Mouse (Mus musculus) kidney, adult 11 months (tissue): ENCODE results near the gene Vdac1.

ENCODE experiments used
- DNase-seq: peaks from one replicate; pipeline ENCODE4 v3.0.0; 2022

Vdac1 gene

GRCm38 (mm10) chr11:52421053-52421778 is 60.6 kb downstream of the Vdac1 start:
- peak; percentile 40 for DNase-seq

DNA sequence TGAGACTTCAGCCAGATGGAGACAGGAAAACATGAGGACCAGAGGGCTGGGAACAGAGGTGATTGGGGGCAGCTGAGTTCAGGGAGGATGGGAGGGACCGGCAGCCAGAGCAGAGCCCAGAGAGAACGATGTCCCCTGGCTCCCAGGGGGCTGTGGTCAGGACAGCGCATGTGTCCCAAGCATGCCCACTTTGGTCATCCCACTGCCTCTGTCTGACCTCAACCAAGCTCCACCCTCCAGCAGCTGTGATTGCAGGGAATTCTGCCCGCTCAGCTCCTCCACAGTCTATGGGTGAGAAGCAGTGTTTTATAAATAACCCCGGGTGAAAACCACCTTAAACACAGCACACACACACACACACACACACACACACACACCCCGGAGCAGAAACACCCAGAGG is 68.8 kb downstream of the Vdac1 start:
- no peak for DNase-seq

GRCm38 (mm10) chr11:52431594-52431993 is 70.9 kb downstream of the Vdac1 start:
- no peak for DNase-seq

DNA sequence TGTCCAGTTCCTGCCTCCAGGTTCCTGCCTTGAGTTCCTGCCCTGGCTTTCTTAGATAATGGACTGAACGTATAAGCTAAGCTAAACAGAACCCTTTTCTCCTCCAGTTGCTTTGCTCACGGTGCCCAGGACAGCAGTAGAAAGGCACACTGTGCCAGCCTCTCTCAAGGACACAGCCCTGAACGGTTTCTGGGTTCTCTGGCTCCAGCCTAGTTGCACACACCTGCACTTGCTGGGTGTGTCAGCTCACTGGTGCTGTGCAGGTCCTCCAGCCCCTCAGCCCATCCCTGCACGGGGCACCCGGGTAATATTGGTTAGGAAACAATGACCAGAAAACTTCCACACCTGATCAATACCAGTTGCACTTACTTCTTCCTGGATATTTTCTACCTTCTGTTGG is 71.5 kb downstream of the Vdac1 start:
- DNase-seq, result no peak

DNA sequence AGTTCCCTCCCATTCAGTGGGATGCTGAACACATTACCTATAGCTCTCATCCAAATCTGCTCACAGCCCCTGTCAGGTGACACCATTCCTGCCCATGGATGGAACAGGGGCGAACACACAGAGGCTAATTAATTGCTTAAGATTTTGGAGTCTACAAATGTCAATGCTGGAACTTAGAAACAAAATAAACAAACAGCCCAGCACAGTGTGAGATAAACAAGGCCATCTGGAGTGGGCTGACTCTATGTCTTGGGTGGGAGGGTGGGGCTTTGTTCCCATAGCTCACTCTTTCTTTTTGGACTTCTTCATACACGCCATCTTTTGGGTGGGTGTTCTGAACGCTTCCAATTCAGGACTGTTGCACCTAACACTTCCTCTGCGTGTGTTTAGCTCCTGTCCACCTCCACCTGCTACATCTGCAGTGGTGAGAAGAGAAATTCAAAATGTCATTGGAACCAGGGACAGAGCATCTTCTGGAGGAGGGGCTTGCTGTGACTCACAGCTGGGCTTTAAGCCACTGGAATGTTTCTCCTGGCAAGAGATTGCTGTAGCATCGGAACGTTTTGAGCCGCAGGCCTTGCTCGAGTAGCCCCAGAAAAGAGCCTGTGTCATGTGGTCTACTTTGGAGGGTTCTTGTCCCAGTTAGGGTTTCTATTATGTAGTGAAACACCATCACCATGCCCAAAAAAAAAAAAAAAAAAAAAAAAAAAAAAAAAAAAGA is 72.6 kb downstream of the Vdac1 start:
- no peak for DNase-seq

GRCm38 (mm10) chr11:52433797-52434195 is 73.1 kb downstream of the Vdac1 start:
- DNase-seq, result no peak

- no peak for DNase-seq
Observed at GRCm38 (mm10) chr11:52435466-52435865, 74.8 kb downstream of the Vdac1 start.

DNA sequence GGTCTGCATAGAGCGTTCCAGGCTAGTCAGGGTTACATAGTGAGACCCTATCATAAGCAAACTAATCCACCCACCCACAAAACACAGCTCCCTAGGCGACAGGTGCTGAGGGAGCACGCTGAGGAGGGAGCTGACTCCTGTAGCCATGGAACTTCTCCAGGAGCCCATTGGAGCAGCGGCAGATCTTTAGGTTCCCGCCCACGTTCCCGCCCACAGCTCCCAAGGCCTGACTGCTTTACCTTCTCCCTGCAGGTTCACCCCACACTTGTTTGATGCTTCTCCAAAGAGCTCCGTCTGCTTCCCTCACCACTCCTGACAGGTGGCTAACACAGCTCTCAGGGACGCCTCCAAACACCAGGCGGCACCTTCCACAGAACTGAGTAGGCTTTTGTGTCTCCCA is 76.5 kb downstream of the Vdac1 start:
- no peak for DNase-seq
